Mouse (Mus musculus) lung, adult 2 months (tissue): ENCODE data around the gene Gse1. TPM values are rescaled to one million over a fixed set of nuclear protein-coding genes. Genes with fewer than 3 reads are reported as not detected.

Experiments used
- DNase-seq: peaks from one replicate; pipeline ENCODE4 v3.0.0; 2022
- H3K4me1 ChIP-seq: fragments of 200-500 bp; 2 replicates; pipeline ENCODE4 v1.6.1; 2011; ENCODE audit warnings: low read length; ENCODE audit not compliant: control insufficient read depth, insufficient read depth
- H3K4me3 ChIP-seq: fragments of 200-500 bp; replicated peaks from 2 replicates; pipeline ENCODE3; 2011; ENCODE audit warnings: low read depth, mild to moderate bottlenecking, control low read depth, low read length; ENCODE audit errors: extremely low read depth
- CTCF ChIP-seq: fragments of 200-500 bp; IDR thresholded peaks from 2 replicates; pipeline ENCODE4 v1.5.1; 2011; ENCODE audit warnings: mild to moderate bottlenecking, low read length, control low read depth; ENCODE audit not compliant: insufficient read depth
- POLR2A ChIP-seq: fragments of 200-500 bp; IDR thresholded peaks from 2 replicates; pipeline ENCODE4 v1.6.1; 2011; ENCODE audit warnings: low read depth, mild to moderate bottlenecking, control low read depth, low read length, borderline replicate concordance; ENCODE audit errors: extremely low read depth
- WGBS: fragments of 180-500 bp; shearing (Covaris S2); methylation state at CpG from one replicate; pipeline ENCODE4 v1.1.7; 2018; 5-methylcytosine and 5-hydroxymethylcytosine counted together
- polyA plus RNA-seq: library from polyadenylated mRNA; depleted of rRNA; stranded (reverse); fragments of >200 nt; gene quantifications from 2 replicates; pipeline ENCODE4 v1.2.3, GENCODE M21; 2012

Gse1 gene
- polyA plus RNA-seq, 1 experiment = 35.6 TPM

- no peak overlapping the region for H3K4me3 ChIP-seq
- H3K4me1 ChIP-seq = peaks cover 6% of the 10 kb centered on the region; the same call in 1 of the 2 replicates
- DNase-seq = no peak
- WGBS = 58% methylated on average over 14 of the region's 14 CpGs
- TF ChIP-seq POLR2A = no peak
- no peak for TF ChIP-seq CTCF
These were observed 290.7 kb downstream of the Gse1 start for GRCm38 (mm10) chr8:120518736-120519534.

GRCm38 (mm10) chr8:120520287-120520686, 292.0 kb downstream of the Gse1 start:
- no peak for DNase-seq
- Histone ChIP-seq H3K4me3 (no peak overlapping the region), H3K4me1 (peaks cover 6% of the 10 kb centered on the region; the same call in 1 of the 2 replicates)
- WGBS = 70% methylated on average over 15 of the region's 15 CpGs
- TF ChIP-seq POLR2A (no peak), CTCF (no peak)

DNA sequence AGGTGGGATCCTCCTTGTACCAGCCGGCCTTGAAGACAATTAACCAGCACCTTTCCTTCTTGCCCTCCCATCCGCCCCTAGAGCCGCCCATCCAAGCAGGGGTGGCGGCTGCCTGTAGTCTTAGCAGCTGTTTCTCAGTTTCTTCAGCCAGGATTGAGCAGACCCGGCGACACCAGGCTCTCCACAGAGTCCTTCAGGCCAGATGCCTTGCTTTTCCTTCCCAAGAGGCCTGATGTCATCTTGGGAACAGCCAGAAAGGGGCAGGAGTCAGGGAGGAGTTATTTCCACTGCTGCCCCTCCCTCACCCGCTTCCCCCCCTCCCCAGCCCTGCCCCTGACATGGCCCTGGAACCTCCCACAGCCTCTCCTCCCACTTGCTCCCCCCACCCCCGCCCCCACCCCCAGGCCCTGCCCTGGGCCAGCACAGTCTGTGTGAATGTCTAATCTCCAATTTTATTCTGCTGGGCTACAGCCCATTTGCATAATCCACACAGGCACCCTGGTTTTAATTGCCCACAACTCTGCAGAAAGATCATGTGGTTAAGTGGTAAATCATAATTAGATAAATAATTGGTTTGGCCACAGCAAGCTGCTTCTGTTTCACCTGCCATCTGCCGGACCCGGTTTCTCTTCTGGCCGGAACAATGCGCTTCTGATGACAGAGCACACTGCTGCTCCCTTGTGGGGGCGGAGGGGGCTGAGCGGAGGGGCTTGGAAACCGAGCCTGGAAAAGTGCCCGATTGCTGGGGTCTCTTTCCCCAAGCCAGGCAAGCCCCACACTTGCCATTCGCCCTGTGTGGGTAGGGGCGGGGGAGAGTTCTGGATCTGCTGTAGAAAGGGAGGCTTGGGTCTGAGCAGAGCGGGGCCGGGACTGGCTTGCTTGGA, 292.7 kb downstream of the Gse1 start:
- DNase-seq = no peak
- Histone ChIP-seq H3K4me1 (peaks cover 11% of the 10 kb centered on the region), H3K4me3 (no peak overlapping the region)
- TF ChIP-seq CTCF = no peak
- TF ChIP-seq POLR2A = no peak
- WGBS = 54% methylated on average over 20 of the region's 20 CpGs

GRCm38 (mm10) chr8:120521591-120521965, 293.3 kb downstream of the Gse1 start:
- TF ChIP-seq POLR2A (no peak), CTCF (no peak)
- 84% methylated on average over 7 of the region's 7 CpGs for WGBS
- Histone ChIP-seq H3K4me3 (no peak overlapping the region), H3K4me1 (peaks cover 17% of the 10 kb centered on the region)
- no peak for DNase-seq

DNA sequence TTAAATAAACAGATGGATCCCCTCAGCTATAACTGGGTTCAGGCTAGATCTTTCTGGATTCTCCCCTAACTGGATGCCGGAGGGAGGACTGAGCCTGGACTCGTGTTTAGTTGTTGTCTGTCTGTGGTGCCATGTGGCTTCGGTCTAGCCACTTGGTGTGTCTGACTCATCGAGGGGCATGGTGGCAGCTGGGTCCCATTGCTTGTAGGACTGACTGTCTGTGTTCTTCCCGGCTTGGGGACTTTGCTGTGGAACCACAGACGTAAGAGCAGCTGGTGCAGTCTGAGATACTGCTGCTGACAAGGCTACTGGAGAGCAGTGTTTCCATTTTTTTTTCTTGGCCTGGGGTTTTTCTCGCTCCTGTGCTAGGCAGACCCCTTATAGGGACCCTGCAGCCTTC, 295.4 kb downstream of the Gse1 start:
- no peak for TF ChIP-seq POLR2A
- no peak for TF ChIP-seq CTCF
- H3K4me3 ChIP-seq = no peak overlapping the region
- 74% methylated on average over 7 of the region's 7 CpGs for WGBS
- H3K4me1 ChIP-seq = peaks cover 14% of the 10 kb centered on the region
- DNase-seq = no peak

- TF ChIP-seq POLR2A (no peak), CTCF (no peak)
- Histone ChIP-seq H3K4me1 (peaks cover 16% of the 10 kb centered on the region), H3K4me3 (no peak overlapping the region)
- no peak for DNase-seq
- WGBS = 71% methylated on average over 1 of the region's 1 CpGs
These were observed 296.9 kb downstream of the Gse1 start for GRCm38 (mm10) chr8:120525135-120525534.

GRCm38 (mm10) chr8:120525832-120526231, 297.6 kb downstream of the Gse1 start:
- peaks cover 14% of the 10 kb centered on the region for H3K4me1 ChIP-seq
- H3K4me3 ChIP-seq = no peak overlapping the region
- no peak for DNase-seq
- TF ChIP-seq CTCF (no peak), POLR2A (no peak)
- WGBS = 34% methylated on average over 6 of the region's 6 CpGs

- 29% methylated on average over 4 of the region's 4 CpGs for WGBS
- no peak for DNase-seq
- TF ChIP-seq CTCF = no peak
- TF ChIP-seq POLR2A = no peak
- peaks cover 14% of the 10 kb centered on the region for H3K4me1 ChIP-seq
- H3K4me3 ChIP-seq = no peak overlapping the region
These were observed 298.3 kb downstream of the Gse1 start for GRCm38 (mm10) chr8:120526577-120526976.

- DNase-seq = no peak
- Histone ChIP-seq H3K4me1 (peaks cover 16% of the 10 kb centered on the region), H3K4me3 (no peak overlapping the region)
- TF ChIP-seq CTCF (no peak), POLR2A (no peak)
- 63% methylated on average over 3 of the region's 3 CpGs for WGBS
These were observed 300.1 kb downstream of the Gse1 start for GRCm38 (mm10) chr8:120528332-120528731.

DNA sequence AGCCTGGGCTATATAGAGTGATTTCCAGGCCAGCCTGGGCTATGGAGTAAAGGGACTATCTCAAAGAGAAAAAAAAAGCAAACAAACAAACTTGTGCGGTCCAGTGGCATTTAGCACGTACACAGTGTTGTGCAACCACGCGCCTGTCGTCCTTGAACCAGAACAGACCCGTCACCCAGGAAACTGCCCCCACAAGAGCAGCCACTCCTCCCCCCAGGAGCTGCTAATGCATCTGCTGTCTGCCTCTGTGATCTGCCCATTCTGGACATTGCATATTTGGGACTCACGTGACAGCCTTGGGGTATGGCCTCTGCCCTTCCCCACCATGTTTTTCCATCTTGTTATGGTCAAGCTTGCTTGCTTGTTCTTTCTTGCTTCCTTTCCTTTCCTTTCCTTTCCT, 301.0 kb downstream of the Gse1 start:
- TF ChIP-seq POLR2A (no peak), CTCF (no peak)
- no peak for DNase-seq
- 50% methylated on average over 7 of the region's 7 CpGs for WGBS
- H3K4me1 ChIP-seq = peaks cover 20% of the 10 kb centered on the region
- H3K4me3 ChIP-seq = no peak overlapping the region
